In the genomic region with DNA sequence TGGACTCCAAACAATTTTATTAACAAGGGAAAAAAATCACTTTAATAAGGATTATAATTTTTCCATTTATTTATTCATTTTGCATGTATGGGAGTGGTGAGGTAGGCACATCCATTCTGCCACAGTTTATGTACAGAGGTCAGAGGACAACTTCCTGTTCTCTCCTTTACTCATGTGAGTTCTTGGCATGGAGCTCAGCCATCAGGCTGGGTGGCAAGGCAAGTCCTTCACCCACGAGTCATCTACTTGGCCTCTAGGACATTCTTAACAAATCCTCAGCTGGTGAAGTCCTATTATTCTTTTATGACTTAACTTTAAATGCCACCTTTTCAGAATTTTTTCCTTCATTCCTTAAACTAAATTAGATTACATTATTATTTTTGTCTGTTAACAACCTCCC, we compare ENCODE assay signal across 26 mouse cellular contexts.
DNase-seq lines count a peak whose midpoint lies in the region; ATAC-seq lines count a peak whose summit lies in the region.
"Had no signal": no experiment of that assay in that cellular context is flagged by ENCODE, and none has a peak within 500 bp of the region (broad histone marks: within the 10 kb centered on the region; RNA-seq: fewer than 3 reads in every experiment).

No protein-coding gene starts in this region.

- H3K4me3 ChIP-seq in neural tube, embryonic 15.5 days (replicated peaks): no peak overlapping the region
- H3K4me3 ChIP-seq: embryonic facial prominence, embryonic 13.5 days; embryonic facial prominence, embryonic 15.5 days; erythroblast, embryonic 14.5 days; forebrain, embryonic 10.5 days; forebrain, embryonic 12.5 days had no signal

- no peak overlapping the region for H3K9ac ChIP-seq in neural tube, embryonic 15.5 days (replicated peaks)
- H3K9ac ChIP-seq: embryonic facial prominence, embryonic 13.5 days; embryonic facial prominence, embryonic 15.5 days; forebrain, embryonic 12.5 days had no signal

- H3K4me1 ChIP-seq in neural tube, embryonic 15.5 days: no peaks in the 10 kb centered on the region
- H3K4me1 ChIP-seq: embryonic facial prominence, embryonic 15.5 days; forebrain, embryonic 12.5 days had no signal

- no peak for ATAC-seq in neural tube, embryonic 15.5 days (ENCODE audit: low FRiP score)
- ATAC-seq: CD4-positive, CD25-positive, alpha-beta regulatory T cell, adult 4 months; forebrain, embryonic 14.5 days; forebrain, embryonic 16.5 days had no signal

- peak; percentile 72 for DNase-seq in heart, adult 11 months
- no peak for DNase-seq in heart, adult 9 months (ENCODE audit: low spot score in 2 of 2)
- DNase-seq in 3T3-L1 (ENCODE audit: low read depth, low spot score) (peak; percentile 71), NIH3T3 (ENCODE audit: low read depth) (peak; percentile 20)
- DNase-seq in gastrocnemius, postnatal 10 days: no peak
- DNase-seq: adrenal gland, adult 8-10 months; adrenal gland, postnatal 14 days; B cell, adult 2 months; cerebellum, adult 11 months; cerebellum, adult 18-20 months; cerebellum, adult 8-10 months; cerebellum, adult 9-11 months; cerebellum, postnatal 14 days; cerebellum, postnatal 36 days; embryo, embryonic 11 days had no signal

- no peaks in the 10 kb centered on the region for H3K36me3 ChIP-seq in neural tube, embryonic 15.5 days
- H3K36me3 ChIP-seq: embryonic facial prominence, embryonic 13.5 days; embryonic facial prominence, embryonic 15.5 days; forebrain, embryonic 10.5 days; forebrain, embryonic 12.5 days had no signal

- H3K9me3 ChIP-seq in neural tube, embryonic 15.5 days (replicated peaks): no peaks in the 10 kb centered on the region
- H3K9me3 ChIP-seq: embryonic facial prominence, embryonic 13.5 days; embryonic facial prominence, embryonic 15.5 days; forebrain, embryonic 10.5 days; forebrain, embryonic 12.5 days; G1E had no signal

- H3K27ac ChIP-seq in neural tube, embryonic 15.5 days (replicated peaks): no peak overlapping the region
- H3K27ac ChIP-seq: embryonic facial prominence, embryonic 13.5 days; embryonic facial prominence, embryonic 15.5 days; forebrain, embryonic 10.5 days; forebrain, embryonic 12.5 days had no signal

- 76% methylated on average over 1 of the region's 1 CpGs for WGBS in neural tube, embryonic 15.5 days

- no peak overlapping the region for H3K4me2 ChIP-seq in neural tube, embryonic 15.5 days
- H3K4me2 ChIP-seq: embryonic facial prominence, embryonic 13.5 days; embryonic facial prominence, embryonic 15.5 days; forebrain, embryonic 12.5 days had no signal

- H3K27me3 ChIP-seq in neural tube, embryonic 15.5 days (replicated peaks): no peaks in the 10 kb centered on the region
- H3K27me3 ChIP-seq: CH12.LX; embryonic facial prominence, embryonic 13.5 days; embryonic facial prominence, embryonic 15.5 days; forebrain, embryonic 12.5 days had no signal

Comparison
In these comparisons a context has a peak if more than half of its experiments do, and no peak if none do; other contexts are left out.
1. DNase-seq: peak in heart, adult 11 months (single experiment), 3T3-L1 (single experiment) and NIH3T3 (single experiment); none in heart, adult 9 months (0 of 2) and gastrocnemius, postnatal 10 days (single experiment).